Mouse (Mus musculus): Measurements from ENCODE around the gene Gm10320.

Gm10320 gene

DNA sequence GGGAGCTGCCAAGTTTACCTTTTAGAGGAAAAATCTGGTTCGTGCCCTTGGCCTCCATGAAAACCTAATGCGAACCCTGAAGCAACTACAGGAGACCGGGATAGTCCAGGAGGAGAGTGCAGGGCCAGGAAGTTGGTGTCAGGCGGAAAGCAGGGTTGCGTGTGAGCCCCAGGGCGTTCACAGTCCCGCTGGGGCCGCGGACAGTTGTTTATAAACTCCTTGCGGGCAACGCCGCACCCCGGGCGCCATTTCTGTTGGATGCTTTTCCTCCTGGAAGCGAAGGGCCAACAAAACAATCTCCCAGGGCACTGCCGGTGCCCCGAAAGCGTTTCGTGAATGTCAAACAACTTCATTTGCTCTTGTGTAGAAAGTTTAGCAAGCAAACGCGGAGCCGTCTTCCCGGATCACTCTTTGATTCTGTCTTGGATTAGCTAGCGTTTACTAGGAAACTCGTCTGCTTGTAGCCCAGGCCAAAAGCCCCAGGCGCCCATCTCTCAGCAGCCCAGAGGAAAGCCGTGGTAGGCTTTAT lies 11.1 kb upstream of the Gm10320 start:
- peak; percentile 43 for DNase-seq (ENCODE audit: low spot score)

DNA sequence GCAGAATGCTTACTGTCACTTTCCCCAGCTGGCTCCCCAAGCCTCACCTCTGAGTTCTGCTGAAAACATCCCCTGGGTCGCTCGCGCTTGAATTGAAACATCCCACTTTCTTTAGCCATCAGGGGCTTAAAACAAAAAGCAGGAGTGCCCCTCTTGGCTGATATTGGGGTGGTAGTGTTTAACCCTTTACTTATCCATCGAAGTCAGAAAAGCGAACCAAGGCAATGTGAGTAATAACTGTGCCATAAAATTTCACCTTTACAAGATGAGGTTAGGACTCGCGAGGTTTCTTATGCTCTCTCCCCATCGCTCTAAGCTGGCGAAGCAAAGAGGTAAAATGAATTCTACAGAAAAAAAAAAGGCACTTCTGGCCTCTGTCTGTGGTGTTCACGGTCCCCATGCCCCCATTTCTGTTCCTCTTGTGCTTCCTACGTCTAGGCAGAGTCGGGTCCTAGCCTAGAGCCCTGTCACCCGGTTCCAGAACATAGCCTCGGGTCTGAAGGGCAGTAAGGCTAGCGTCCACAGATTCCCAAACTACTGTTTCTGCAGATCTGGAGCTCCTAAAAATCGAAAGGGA lies 10.5 kb upstream of the Gm10320 start:
- peak; percentile 40 for DNase-seq (ENCODE audit: low spot score)

DNA sequence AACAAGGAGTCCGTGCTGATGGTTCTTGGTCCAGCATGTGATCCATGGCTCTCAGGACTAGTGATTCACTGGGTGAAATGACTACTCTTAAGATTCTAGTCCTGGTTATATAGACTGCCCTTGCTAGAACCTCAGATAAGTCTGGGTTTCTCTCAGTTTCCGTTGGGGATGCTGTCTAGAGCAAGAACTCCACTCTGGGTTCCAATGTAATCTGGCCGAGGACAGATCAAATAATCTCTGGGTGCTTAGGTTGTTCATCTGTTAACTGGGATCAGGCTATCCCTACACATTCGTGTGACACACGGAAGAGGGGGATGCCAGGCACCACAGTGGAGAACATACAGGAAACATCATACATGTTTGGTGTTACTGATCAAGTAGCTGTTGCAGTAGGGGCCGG lies 9.5 kb upstream of the Gm10320 start:
- peak; percentile 11 for DNase-seq (ENCODE audit: low spot score)

DNA sequence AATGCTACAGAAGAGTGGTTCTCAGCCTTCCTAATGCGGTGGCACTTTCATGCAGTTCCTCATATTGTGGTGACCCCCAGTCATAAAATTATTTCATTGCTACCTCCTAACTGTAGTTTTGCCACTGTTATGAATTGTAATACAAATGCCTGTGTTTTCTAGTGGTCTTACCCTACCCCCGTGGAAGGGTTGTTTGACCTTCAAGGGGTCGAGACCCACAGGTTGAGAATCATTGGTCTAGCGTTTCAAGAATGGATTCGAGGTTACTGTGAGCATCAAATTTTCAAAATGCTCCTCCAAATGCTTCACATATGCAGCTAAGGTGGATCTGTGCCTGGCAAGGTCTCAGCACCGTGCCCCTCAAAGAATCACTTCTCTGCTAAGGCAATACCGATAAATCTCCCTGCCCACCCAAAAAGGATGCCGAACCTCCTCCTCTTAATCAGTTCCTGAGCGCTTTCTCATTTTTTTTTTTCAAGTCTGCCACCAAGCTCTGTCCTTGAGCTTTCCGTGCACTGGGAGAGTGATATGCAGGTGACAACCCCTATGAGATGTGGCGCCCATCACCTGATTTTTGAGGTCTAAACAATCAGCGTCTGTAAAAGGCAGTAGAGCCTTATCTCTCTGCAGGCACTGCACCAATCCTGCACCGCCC lies 8.8 kb upstream of the Gm10320 start:
- DNase-seq (ENCODE audit: low spot score) = no peak

DNA sequence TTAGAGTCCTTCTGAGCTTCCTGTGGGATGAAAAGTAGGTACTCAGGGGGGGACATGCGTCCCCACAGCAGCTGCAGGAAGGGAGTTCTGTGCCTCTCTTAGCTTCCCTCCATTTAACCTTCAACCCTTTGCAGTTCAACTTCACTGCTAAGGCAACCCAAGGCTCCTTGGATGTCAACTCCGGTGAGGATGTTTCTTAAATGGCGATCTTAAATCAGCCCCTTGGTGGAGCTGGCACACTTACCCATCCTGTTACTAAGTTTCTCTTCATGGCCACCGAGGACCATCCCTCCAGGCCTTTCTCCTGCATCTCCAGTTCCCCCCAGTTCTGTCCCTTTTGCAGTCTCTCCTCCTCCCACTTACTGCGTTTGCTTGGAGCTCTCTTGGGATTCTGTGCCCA lies 6.8 kb upstream of the Gm10320 start:
- DNase-seq (ENCODE audit: low spot score) = no peak

DNA sequence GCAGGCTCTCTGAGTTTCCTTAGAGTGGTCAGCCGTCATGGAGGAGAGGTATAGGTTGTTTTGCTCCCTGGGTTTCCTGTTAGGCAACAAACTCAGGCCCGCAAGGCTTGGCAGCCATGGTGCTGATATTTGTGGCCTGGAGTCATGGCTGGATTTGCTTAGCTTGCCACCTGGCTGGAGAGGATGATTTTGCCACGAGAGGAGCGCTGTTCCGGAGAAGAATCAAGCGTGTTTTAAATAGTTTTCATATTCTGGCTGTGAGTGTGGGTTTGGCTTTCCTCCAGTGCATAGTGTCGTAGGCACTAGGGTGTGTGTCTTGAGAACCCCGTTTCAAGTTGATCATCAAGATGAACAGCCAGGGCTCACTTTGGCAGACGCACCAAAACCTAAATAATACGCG lies 6.3 kb upstream of the Gm10320 start:
- DNase-seq (ENCODE audit: low spot score) = no peak

DNA sequence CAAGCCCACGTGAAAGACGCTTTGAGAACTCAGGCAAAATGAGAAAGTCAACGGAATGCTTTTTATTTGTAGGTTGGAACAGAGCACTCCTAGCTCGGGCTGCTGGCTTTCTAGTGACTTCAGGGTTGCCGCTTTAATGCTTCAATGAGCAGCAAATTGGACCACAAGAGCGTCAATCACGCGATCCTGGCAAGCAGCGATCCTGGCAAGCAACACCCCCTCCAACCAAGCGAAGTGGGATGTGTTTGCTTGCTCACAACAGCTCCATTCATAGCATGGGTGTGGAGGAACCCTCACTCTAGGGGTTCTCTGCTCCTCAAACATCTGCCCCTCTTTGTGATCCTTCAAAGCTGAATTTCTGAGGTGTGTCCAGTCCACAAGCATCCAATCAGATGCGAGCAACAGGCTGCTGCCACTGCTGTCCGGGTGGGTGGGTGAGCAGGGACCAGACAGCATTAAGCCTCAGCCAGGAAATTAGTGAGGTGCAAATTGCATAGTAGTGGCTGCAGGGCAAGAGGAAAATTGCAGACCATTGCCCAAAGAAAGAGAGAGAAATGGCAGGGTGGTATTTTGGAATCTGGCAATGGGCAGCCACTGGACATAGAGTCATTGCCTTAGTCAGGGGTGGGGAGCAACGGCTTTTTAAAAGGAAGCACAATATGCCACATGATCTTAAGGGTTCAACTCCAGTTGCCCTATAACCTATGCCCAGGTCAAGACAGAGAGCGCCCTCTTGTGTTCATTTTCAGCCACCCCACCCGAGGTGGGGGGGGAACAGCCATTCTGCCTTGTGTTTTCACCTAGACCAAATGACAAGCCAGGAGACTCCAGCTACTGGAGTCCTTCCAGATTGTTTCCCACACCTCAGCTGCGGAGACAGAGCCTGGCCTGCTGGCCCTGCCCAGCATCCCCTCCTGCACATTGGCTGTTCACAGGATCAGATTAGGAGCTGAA lies 5.4 kb upstream of the Gm10320 start:
- DNase-seq (ENCODE audit: low spot score) = peak; percentile 67

DNA sequence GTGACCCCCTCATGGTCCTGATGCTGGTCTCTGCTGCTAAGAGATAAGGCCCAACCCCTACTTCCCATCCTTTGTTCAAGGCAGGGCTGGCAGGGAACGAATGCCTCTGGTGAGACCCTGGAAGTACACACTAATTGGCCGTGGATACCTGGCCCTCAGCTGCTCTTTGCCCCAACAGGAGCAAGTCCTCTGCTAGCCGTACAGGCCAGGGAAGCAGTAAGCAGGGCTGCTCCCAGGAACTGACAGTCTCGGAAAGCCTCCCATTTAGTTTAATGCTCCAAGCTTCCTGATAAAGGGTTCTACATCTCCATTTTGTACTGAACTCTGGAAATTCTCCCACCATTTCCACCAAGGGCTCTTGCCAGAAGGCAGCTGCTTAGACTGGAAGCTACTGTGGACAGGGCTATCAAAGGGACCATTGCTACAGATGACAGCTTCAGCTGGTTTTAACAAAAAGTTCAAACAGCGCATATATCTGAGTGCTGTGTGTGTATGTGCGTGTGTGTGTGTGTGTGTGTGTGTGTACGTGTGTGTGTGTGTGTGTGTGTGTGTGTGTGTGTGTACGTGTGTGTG lies 2.8 kb upstream of the Gm10320 start:
- DNase-seq (ENCODE audit: low spot score) = no peak

DNA sequence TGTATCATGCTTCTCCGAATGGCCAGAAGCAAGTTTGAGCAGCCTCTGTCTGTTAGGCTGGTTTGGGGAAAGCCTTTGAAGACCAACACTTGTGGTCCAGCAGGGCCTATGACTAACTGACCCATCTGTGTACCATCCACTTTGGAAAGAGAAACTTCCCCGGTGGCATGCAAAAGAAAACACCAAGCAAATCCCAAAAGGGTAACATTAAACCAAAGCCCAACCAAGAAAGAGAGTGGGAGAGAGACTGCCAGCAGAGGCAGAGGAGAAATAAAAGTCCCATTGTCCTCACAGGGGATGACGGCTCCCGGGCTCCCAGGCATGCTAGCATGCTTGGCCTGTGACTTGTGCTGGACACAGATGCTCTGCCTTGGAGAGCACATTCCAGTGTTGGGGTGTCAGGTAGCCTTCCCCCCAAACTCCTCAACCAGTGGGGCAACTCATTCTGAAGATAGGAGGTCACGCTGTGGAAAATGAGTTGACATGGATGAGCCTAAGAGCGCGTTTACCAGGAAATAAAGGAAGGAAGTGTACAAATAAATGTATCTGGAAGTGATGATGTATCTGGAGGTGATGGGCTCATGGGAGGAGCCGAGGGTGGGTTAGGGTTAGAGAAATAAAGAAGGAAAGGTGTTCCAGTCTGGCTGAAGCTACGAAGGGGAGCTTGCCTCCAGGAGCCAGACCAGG lies 911 bp upstream of the Gm10320 start:
- DNase-seq (ENCODE audit: low spot score) = no peak

DNA sequence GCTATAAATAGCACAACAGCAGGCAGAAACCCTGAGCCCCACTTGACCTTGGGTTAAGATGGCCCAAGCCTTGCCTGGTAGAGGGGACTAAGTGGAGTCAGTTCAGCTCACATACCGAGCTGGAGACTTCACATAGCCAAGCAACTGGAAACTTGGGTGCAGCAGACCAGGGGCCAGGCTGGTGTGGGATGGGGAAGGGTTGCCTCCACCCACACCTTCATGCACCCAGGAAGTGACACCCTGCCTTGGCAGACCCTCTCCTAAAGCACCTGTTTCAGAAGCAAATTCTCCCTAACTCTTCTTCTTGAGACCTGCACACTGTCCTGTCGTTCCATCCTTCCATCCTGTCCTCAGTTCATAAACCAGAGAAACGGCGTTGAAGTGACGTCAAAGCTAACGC lies 5.1 kb downstream of the Gm10320 start:
- peak; percentile 33 for DNase-seq (ENCODE audit: low spot score)

DNA sequence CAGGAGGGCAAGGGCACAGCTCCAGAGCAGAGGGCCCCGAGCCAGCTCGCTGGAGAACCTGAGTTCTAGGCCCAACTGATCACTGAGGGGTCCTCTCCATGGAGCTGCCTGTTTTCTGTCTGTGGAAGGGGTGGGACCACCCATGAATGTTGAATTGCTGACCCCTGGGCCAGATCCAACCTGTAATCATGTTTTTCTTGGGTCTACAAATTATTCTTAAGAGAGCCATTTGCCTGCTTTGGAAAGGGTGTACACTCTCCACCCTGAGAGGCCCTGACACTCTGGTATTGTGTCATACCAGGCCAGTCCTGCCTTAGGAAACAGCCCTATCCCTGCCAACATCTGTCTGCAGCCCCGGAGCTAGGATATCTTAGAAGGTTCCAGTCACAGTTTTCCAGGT lies 5.6 kb downstream of the Gm10320 start:
- peak; percentile 32 for DNase-seq (ENCODE audit: low spot score)

DNA sequence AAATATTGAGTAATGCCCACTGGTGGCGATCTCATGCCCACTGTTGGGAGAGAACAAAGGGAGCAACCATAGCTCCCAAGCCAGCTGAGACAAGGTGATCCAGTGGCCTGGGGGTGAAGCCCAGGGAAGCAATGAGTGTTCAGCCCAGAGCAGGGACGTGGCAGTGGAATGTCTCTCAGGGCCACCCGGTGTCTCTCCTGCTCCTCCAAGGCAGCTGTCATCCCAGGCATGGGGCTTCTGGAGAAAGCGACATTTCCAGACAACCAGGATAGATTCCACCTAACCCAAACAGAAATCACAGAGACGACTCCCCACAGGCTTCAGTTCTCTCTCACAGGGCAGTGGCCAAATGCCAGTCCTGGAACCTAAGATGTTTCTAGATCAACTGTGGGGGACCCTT lies 6.4 kb downstream of the Gm10320 start:
- peak; percentile 30 for DNase-seq (ENCODE audit: low spot score)

DNA sequence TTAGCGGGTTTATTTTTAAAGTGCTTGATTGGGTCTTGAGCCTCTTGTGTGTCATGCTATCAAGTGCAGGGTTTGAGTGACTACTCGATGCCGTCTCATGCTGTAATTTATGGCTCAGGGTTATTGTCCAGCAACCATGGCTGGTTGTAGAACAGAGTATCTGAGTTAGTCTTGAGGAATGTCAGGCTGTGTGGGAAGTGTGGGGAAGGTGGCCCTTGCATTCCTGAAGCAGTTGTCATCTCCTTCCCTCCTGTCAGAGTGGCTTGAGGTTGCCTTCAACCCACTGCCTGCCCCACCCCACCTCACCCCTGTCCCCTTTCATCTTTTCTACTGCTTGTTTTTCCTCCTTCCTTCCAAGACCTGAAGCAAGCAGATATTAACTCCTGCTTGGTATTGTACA lies 13.8 kb downstream of the Gm10320 start:
- DNase-seq (ENCODE audit: low spot score) = peak; percentile 5

DNA sequence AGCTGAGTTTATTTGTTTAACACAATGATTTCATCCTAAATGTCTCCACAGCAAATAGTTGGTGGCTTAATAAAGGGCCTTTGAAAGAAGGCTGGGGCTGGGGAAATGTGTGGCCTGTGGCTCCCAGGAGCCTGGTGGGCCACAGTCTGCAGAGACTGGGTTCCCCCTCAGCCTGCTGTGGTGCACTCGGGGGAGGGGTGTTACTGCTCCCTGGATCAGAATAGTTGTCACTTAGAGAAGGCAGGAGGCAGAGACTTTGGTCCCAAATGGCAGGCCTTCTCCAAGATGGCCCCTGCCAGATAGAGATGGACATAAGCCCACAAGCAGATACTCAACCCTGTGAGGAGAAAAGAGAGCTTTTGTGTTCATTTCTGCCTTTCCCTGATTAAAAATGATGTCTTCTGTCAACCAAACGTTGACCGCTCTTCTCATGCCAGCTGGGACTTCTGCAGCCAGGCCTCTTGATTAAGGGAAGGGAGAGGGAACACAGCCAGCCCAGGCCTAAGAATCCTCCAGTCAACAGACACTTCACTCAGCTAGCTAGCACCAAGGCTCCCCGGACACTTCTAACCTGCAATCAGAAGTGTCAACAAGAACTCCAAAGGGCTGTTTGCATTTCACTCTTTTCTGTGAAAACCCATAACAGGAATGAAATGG lies 14.8 kb downstream of the Gm10320 start:
- DNase-seq (ENCODE audit: low spot score) = peak; percentile 39

DNA sequence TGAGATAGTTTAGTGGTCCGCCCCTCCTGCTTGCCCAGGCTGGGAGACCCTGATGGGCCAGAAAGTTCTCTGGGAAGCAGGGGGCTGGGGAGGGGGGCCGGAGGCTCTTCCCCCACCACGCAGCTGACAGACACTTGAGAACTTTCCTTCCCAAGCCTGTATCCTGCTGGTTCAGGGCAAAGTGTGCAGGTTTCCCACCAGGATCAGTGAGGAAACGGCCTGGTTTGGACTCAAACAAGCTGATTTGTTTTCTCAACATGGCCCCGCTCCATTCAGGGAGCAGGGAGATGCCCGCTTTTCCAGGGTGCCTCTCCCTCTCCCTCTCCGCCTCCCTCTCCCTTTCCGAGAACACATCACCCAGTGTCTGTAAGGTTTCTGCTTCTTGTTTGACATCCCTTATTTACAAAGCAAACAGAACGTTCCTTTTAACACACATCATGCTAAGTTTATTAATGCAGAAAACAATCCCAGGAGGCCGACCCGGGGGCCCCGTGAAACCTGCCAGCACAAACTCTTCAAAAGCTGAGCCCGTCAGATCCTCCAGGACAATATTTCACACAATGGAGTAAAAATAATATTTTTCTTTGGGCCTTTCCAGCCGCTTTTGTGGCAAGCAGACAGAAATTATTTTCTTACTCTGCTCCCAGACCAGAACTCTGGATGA lies 15.5 kb downstream of the Gm10320 start:
- peak; percentile 31 for DNase-seq (ENCODE audit: low spot score)

DNA sequence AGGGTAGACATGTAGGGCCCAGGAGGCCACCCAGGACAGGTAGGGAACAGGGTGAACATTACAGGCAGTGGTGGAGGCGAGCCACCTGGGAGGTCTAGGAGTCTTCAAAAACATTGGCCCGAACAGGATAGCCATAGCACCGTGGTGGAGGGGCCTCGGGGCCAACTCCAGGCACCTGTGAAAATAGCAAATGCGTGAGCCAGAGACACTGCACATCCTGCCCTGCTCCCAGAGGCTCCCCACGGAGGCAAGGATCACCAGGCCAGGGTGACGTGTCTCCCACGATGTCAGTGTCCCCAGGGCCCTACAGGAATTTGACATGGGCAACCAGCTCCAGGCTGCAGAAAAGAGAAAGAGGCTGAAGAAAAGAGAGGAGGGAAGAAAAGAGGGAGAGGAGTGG lies 16.1 kb downstream of the Gm10320 start:
- peak; percentile 31 for DNase-seq (ENCODE audit: low spot score)

DNA sequence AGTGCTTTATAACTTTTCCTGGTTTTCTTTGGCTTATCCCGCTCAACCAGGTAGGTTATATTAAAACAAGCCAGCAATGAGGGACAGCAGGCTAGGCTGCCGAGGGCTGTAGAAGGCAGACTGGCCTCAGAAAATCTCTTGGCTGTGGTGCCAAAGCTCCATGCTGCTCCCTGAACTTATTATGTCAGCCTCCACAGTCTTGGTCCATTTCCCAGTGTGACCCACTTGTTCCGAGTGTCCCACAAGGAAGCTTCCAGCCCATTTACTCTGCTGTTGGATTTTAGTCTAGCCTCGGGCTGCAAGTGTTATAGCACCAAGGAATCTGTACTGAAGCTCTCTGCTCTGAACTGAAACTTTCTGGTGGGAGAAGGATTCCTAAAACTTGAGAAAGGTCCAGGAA lies 18.8 kb downstream of the Gm10320 start:
- no peak for DNase-seq (ENCODE audit: low spot score)

DNA sequence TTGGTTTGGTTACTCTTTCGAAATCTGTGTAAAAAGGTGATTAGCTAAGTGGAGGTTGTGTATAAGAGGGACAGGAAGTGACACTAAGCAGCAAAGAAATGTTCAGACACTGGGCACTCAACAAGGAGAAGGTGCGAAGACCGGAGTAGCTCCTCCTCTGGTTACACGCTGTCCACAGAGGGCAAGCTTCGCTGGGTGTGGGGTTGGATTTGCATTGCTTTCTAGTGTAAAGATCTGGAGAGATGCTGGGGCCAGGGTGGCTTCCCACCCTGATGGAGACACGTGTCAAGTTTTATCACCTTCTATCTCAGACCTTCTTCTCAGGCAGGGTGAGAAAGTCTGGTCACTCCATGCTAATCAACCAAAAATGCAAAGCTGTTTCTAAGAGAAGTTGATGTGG lies 20.0 kb downstream of the Gm10320 start:
- DNase-seq (ENCODE audit: low spot score) = no peak

DNA sequence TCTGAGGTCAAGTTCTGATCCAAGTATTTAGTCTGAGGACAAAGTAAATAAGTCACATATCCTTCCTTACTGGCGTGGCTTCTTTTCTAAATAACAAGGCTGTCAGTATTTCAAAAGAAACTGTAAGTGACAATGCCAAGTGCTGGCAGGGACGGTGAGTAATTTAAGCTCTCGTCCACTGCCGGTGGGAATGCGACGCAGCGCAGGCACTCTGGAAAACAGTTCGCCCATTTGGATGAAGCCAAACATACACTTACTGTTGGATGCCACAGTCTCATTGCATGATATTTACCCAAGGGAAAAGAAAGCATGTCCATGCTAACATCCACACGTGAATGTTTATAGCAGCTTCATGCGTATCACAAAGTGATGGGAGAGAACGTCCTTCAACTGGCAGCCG lies 21.5 kb downstream of the Gm10320 start:
- DNase-seq (ENCODE audit: low spot score) = no peak

DNA sequence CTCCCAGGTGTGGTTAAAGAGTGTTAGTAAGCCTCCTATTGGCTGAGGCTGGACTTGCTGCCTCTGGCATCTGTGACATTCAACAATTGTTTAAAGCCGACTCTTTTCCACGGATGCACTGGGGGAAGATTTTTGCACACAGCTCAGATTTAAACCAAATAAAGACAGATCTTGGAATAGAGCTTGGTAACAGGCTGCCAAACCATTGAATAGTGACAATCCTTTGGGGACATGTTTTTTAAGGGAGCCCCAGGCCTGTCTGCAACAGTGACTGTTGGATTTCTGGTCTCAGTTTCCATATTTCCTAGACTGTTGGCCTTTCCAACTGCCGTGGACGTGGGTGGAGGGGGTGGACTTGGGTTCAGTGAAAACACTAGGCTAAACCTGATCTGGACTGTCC lies 21.9 kb downstream of the Gm10320 start:
- DNase-seq (ENCODE audit: low spot score) = no peak

DNA sequence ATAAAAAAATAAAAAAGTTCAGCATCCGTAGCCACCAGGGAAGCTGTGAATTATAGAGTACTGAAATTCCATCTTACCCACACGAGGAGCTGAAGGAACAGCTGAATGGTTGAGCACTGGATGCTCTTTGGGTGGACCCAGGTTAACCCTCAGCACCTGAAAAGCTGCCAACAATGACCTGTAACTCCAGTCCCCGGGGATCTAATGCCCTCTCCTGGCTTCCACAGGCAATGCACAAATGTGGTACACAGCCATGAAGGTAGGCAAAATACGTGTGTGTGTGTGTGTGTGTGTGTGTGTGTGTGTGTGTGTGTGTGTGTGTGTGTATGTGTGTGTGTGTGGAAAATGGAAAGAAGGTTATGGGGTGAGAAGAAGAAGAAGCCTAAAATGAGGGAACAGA lies 30.3 kb downstream of the Gm10320 start:
- no peak for DNase-seq (ENCODE audit: low spot score)

All from testis, postnatal 10 days (tissue).